Mouse (Mus musculus) retina, postnatal 1 day (tissue): ENCODE results near the gene Rab8a.
A peak's percentile ranks its signal among the peaks of the same experiment; 100 is the strongest.
"Not testable (repeated sequence)": the region's sequence is repeated elsewhere in the genome, so short reads cannot be mapped to it uniquely, and the experiment has no call there.

ENCODE experiments used
- DNase-seq: peaks from one replicate; pipeline ENCODE4 v3.0.0-alpha.2; 2012

The Rab8a gene

DNA sequence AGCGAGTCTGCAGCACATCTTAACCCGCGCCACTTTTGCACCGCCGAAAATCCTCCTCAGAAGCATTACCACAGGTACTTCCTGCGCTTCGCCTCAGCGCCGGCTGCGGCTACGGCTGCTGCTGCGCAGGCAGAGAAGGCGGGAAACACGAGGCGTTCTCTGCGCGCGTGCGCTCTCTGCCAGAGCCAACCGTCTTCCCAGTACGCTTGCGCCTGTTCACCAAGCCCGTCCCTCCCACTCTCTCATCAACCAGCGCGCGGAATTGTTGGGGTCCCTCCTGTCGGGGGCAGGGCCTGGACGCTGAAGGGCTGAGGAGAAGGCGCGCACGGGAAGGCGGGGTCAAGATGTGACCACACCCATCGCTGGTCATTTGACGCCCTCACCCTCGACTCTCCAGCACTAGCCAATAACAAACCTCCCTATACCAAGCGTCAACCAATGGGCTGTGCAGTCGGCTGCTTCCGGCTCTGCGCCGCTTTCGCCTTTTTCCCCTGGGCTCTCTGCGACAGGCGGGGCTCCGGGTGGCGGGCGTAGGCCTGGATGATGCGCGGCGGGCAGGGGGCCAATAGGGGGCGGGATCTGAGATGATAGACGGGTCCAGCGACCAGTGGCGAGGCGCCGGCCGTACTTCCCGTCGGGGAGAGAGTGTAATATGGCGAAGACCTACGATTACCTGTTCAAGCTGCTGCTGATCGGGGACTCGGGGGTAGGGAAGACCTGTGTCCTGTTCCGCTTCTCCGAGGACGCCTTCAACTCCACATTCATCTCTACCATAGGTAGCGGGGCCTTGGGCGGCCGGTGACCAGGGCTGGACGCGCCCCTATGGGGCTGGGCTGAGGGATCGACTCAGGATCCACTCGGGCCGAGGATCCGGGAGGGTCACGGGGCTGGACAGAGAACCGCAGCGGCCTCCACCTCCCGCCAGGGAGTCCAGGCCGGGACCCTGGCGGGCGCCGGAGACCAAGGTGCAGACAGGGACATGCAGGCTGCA, at the start of gene Rab8a:
TSS of gene Rab8a (plus strand) at position 494 of the 991 bp plus-strand sequence.
- DNase-seq = peak; percentile 100

DNA sequence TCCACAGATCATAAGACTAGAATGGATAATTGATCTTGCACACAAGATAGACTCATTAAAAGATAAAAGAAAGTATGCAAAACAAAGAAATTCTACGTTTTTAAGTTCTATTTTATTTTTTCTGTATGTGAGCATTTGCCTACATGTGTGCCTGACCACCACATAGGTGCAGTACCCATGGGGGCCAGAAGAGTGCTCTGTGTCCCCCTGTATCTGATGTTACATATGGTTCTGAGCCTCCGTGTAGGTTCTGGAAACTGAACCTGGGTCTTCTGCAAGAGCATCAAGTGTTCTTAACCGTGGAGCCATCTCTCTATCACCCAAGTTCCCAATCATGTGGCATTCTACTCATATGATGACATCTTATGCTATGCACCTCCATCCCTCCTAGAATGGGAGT, 48.5 kb upstream of the Rab8a start:
- no peak for DNase-seq

DNA sequence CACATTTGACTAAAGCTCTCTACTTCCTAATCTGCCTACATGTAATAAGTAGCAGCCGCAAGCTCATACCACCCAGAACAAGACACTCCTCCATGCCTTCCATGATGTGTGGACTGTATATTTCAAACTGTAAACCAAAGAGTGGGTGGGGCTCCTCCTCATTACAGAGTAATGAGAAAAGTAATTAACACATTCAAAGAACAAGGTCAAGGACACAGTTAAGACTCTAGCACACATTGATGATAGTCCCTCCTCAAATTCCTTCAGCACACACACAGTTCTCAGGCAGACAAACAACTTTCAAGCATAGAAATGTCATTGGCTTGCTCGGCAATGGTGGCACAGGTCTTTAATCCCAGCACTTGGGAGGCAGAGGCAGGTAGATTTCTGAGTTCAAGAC, 45.8 kb upstream of the Rab8a start:
- DNase-seq = no peak

DNA sequence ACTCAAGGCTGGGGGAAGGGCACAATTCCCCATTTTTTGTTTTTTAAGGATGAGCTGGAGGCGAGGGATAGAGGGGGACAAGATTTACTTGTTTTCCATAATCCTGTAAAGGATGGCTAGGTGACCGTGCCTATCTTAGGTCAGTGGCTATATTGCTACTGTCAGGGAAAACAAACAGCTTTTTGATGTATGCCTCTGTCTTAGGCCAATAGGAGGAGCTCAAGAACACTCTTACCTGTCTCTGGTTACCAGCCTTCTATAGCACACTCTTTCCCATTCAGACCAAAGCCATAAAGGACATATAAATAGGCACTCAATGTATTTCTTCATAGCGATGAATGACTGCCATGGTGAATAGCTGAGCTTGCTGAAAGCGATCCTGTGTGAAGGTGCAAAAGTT, 42.4 kb upstream of the Rab8a start:
- no peak for DNase-seq

DNA sequence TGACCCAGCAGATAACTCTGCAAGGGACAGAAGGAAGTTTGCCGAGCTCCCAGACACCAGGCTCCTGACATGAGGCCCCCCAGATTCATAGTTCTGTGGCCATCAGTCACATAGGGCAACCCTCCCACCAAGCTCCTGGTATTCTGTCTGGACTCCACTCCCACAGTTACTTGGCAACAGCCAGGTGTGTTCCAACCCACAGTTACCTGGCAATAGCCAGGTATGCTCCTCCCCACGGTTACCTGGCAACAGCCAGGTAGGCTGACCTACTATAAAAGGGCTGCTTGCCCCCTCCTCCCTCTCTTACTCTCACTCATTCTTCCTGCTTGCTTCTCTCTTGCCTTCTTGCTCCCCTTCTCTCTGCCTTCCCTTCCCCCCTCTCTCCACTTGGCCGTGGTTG, 39.5 kb upstream of the Rab8a start:
- not testable (repeated sequence) for DNase-seq

DNA sequence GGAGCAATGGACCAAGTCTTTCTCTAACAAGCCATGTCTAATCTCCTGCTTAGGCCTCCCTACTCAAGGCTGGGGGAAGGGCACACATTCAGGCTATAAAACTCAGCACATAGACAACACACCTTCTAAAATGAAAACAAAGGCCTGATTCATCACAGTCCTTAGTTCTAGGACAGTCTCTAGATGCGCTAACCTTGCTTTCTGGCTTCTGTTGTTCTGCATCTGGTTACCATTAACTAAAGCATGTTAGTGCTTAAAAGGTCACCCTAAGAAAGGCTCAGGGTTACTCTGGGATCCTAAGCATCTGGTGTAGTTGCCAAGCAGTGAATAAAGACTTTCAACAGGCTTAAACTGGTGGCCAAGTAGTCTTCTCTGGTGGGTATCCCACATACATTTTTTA, 39.0 kb upstream of the Rab8a start:
- DNase-seq = no peak

DNA sequence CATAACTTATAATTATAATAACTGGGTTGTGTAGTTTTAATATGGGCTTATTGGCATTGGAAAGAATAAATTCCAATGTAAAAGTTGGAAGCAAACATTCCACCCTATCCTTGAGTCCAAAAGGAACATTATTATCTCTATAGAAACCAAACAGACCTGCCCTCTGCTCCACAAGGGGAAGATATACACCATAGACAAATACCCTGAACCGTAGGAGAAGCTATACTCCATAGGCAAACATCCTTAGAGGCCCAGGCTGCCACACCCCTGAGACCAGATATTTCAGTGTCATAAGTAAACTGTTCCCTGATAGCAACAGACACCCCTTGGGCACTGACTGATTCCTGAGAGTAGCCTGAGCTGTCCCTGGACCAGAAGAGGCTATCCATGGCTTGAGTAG, 33.2 kb upstream of the Rab8a start:
- no peak for DNase-seq

DNA sequence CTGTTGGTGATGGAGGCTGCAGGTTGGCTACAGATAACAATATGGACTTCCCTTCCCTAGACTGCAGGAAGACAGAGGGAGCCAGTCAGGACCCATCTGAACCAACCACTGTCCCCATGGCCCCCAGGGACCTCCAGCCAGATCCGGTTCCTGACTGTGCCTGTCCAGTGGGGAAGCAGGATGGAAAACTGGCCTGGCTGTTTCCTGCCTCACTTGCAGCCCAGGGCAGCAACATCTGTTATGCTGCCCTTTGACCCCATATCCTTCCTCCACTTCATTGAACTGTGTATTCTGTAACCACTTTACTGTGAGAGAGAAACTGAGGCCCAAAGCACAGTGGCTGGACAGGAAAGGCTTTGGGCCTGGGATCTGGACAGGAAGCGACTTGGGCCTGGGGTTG, 29.7 kb upstream of the Rab8a start:
- no peak for DNase-seq

DNA sequence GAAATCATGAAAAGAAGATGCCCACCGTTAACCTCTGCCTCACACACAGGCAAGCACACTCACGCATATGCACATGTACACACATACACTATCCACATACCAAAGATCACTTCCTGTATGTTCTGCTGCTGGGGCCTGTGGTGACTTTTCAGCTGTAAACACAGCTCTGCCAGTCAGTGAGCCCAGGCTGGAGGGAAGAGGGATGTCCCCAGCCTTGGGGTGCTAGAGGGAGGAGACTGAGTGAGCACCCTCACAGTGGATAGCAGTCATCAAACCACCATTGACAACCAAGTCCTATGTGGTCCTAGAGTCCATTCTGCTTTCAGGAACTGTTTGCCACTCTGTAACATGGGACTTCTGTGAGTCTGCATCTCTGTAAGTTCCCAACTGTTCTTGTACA, 29.1 kb upstream of the Rab8a start:
- no peak for DNase-seq

DNA sequence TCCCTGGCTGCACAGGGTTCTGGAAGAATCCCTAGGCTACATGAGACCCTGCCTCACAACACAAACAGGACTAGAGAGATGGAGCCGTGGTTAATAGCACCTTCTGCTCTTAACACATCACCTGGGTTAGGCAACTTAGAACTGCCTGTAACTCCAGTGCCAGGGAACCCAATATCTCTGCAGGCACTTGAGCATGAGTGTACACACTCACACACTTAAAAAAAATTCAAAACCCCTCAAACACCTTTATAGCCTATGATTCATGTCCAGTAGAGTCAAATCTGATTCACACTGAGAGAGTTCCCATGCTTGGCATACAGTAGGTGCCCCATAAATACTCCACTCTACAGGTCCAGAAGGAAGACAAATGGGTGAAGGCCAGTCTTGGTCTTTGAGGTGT, 28.6 kb upstream of the Rab8a start:
- no peak for DNase-seq

DNA sequence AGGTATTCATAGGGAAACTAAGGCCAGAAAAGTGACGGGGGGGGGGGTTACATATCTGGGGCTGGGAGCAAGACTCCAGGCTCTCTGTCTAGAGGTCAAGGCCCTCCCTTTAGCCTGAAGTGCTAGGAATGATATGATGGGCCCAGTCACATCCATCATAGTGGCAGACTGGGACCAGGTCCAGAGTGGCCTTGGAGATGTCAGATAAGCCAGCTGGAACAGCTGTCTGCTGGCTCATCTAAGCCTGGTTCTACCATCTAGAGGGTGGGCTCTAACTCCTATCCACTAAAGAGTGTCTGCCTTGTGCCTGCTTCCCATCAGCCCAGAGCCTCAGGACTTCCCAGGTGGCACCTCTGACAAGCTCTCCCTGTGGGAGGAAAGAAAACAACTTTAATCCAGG, 28.1 kb upstream of the Rab8a start:
- peak; percentile 6 for DNase-seq

DNA sequence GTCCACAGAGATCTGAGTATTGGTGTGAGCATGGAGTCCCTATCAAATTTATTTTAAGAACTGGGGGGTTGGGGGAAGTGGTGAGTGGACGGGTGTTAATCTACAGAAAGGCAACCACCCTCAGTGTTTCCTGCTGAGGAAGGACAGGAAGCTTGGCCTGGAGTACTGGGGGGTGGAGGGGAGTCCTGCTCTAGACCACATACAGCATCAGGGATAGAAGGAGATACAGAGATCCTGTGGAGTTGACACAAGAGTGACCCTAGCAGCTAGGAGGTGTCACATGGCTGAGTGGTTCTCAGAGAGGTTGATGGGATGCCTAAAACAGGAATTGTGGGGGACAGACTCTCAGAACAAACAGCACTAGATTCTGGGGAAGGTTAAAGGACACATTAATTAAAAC, 27.5 kb upstream of the Rab8a start:
- peak; percentile 12 for DNase-seq

DNA sequence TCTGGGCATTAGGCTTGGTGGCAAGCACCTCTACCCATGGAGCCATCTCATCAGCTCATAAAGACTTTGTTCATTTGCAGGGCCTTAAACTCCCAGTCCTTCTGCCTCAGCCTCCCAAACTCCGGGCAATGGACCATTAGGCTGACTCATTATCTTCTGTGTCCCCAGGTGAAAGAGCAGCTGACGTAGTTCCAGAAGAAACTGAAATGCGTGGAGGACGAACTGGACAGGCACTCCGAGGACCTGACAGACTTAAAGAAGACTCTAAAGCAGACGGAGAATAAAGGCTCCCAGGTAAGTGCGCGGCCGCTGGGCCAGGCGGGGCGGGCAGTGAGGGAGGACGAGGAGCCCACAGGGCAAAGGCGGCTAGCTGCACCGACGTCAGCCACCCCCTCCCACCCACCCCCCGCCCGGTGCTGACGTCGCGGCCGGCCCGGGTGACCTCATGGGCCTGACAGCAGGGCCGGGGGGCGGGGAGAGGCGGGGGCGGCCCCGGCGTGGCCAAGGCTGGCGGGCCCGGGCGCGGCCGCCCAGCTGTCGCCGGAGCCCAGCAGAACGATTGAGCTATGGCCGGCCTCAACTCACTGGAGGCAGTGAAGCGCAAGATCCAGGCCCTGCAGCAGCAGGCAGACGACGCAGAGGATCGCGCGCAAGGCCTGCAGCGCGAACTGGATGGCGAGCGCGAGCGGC, 26.1 kb upstream of the Rab8a start, which contains the start of gene Tpm4:
TSS of gene Tpm4 (plus strand) at position 220 of the 690 bp plus-strand sequence.
- DNase-seq = peak; percentile 89

DNA sequence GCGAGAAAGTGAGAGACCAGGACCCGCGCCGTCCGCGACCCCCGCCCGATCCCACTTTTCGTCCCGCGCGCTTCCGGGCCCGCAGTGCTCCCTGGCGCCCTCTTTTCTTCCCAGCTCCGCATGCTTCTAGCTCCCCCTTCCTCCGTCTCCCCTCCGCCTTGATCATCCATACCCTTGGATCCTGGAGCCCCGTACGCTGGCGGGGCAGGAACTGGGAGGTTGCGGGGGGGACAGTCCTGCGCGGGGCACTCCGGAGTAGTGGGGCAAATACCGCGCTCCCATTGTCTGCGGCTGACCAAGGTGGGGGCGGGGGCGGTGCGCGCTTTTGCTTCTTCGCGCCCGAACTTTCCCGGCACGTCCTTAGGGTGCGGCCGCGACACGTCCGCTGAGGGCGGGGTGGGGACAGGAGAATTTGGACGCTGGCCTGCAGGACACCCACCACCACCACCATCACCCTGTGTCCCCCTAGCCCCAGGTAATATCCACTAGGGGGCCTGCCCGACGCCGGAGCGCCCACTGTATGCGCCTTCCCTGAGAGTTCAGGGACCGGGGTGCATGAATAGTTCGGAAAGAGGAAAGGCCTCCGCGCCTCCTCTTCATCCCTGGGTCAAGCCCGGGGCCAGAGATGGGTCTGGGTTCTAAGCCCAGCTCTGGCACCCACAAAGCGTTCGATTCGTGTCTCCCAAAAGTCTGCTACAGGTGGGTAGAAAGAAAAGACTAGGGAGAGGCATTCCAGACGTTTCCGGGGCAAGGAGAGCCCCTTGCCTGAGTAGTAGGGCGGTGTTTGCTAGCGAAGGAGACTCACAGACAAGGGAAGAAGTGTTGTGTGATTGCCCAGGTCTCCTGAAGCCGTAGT, 25.3 kb upstream of the Rab8a start:
- DNase-seq = peak; percentile 79

DNA sequence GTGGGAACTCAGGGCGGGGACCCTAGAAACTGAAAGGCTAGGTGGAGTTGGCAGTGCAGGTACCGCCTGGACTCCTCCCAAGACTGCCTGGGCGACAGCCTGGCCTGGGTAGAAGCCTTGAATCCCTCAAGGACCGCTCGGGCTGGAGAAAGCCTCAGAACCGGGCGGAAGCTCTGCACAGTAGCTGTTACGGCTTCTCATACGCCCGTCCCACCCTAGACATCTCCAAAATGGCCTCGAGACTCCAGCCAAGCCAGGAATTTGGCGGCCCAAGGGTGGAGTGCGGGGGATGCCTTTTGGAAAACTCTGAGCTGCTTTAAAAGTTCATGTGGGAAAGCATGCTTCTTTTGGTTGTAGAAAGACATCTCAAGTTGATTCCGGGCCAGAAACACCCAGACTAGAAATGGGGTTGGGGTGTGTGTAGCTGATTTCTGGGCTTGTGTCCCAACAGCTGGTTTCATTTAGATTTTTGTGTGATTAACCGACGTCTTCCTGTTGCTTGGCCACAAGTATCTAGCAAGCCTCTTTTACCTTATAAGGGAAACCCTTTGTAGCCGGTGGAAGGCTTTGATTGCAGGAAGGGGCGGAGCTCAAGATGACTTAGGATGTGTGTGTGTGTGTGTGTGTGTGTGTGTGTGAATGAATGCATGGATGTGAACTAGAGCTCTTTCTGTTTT, 24.6 kb upstream of the Rab8a start:
- peak; percentile 73 for DNase-seq

DNA sequence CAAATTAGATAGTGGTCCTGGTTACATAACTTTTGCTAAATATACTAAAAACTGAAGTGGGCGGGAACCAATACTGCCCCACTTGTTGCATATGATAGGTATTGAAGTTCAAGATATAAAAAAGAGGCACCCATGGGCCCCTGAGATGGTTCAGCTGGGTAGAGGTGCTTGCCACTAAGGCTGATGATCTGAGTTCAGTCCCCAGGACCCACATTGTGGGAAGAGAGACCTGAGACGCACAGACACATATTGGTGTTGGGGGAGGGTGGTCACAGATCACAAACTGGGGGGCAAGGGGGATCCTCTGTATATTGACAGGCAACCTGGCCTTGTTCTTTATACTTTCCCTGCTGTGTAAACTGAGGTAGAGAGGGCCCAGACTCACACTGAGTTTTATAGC, 23.6 kb upstream of the Rab8a start:
- DNase-seq = no peak

DNA sequence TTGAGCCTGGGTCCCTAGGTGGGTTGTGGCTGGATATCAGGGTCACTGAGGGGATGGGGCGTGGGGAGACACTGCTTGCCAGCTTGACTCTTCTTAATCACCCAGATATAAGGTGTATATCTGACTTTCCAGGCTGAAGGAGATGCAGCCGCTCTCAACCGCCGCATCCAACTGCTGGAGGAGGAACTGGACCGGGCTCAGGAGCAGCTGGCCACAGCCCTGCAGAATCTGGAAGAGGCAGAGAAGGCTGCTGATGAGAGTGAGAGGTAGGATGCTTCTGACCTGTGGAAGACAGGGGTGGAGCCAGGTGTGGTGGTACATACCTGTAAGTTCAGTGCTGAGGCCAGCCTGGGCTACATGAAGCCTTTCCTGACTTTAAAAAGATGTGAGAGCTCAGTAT, 22.5 kb upstream of the Rab8a start:
- no peak for DNase-seq

DNA sequence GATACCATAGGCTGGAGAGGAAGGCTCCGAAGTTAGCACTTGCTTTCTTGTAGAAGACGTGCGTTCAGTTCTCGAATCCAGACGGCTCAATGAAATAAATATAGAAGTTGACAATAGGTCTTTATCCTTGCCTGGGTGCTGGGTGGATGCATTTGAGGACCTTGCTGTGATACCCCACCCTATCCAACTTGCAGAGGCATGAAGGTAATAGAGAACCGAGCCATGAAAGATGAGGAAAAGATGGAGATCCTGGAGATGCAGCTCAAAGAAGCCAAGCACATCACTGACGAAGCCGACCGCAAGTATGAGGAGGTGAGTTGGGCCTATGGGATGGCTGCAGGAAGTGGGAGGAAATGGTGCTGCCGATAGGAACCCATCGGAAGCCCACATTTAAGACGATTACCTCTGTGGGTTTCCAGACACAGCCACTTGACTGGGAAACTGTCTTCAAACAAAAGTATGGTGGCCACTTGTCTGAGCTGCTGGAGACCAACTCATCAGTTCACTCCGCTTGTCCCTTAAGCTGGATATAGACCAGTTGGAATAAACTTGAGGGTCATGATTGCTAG, 17.7 kb upstream of the Rab8a start:
- no peak for DNase-seq

DNA sequence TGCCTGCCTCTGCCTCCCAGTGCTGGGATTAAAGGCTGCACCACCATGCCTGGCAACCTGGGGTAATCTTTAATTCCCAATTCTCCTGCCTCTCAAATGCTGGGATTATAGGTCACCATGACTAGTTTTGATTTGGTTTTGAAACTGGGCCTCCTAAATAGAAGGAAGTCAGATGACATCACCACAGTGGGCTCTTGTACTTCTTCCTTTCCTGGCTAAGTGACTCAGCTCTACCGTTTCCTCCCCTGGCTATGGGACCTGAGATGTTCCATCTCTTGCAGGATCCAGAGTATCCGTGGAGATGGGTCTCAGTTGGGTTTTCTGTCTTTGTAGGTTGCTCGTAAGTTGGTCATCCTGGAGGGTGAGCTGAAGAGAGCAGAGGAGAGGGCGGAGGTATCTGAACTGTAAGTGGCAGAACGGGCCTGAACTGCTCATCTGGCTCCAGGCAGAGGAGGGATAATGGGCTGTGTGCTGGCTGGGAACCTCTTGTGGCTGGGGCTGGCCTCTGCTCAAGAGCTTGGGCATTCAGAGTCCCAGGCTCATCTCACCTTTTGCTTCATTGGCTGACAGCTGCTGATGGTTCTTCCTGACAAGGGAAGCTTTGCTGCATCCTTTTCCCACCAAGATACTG, 16.5 kb upstream of the Rab8a start:
- DNase-seq = no peak

DNA sequence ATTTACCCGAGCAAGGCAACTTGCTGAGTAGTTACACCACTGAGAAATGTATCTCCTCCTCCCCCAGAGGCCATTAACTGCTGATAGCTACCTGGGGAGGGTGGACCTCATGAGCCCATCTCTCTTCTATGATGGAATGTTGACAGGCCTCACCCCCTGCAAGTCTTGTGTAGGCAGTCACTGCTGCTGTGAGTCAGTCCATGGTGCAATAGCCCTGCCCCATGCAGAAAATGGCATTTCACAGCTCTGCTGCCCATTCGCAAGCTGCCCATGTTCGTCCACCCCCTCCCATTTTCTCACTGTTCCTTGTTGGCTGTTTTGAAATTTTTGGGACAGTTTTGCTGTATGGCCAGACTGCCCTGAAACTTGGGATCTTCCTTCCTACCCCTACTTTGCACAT, 15.5 kb upstream of the Rab8a start:
- DNase-seq = no peak

DNA sequence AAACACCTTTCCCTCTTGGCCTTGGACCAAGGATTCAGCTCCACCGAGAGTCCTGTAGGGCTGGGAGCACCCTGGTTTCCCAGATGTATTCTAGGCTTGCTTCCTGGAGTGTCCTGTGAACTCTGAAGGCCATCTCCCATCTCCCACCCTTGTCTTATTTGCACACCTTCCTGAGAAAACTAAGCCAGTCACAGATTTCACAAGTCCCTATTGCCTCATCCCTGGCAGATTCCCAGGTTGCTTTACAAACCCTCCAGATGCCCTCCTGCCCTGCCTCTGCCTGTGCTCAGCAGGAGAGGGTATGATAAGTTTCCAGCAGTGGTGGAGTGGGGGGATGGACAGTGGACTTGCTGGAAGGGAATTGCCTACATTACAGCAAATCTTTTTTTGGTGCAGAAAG, 14.9 kb upstream of the Rab8a start:
- no peak for DNase-seq

DNA sequence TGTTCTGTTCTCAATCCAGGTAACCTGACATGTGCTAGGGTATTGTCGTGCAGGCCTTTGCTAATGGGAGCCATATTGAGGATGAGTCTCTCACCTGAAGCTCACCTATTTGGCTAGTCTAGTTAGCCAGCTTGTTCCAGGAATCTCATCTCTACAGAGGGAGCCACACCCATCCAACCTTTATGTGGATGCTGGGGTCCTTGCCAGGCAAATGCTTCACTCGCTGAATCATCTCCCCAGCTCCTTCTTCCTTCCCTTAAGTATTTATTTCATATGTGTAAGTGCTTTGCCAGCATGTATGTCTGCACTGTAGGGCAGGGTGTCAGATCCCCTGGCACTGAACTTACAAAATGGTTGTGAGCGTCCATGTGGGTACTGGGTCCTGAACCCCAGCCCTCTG, 14.4 kb upstream of the Rab8a start:
- no peak for DNase-seq
